Mouse (Mus musculus) limb, embryonic 13.5 days (tissue): ENCODE data around the gene Lin52. TPM values are rescaled to one million over a fixed set of nuclear protein-coding genes. Genes with fewer than 3 reads are reported as not detected.
A peak's percentile ranks its signal among the peaks of the same experiment; 100 is the strongest.
"Not testable (repeated sequence)": the region's sequence is repeated elsewhere in the genome, so short reads cannot be mapped to it uniquely, and the experiment has no call there.

ENCODE experiments used
- ATAC-seq: fragments of 200-750 bp; cut with Nextera tagmentation; 2 replicates; pipeline ENCODE4 v1.8.0; 2017; ENCODE audit warnings: low read depth, moderate number of reproducible peaks, moderate TSS enrichment; ENCODE audit not compliant: low FRiP score
- H3K27ac ChIP-seq: fragments of 300-500 bp; sonication (generic); 2 replicates; pipeline ENCODE4 v1.5.1; 2015; ENCODE audit warnings: inconsistent platforms, mild to moderate bottlenecking, moderate library complexity
- H3K27me3 ChIP-seq: fragments of 300-500 bp; sonication (generic); 2 replicates; pipeline ENCODE4 v1.6.1; 2015; ENCODE audit warnings: mild to moderate bottlenecking, inconsistent platforms
- H3K36me3 ChIP-seq: fragments of 300-500 bp; sonication (generic); 2 replicates; pipeline ENCODE4 v1.6.1; 2015; ENCODE audit warnings: inconsistent platforms, mild to moderate bottlenecking, moderate library complexity
- H3K4me1 ChIP-seq: fragments of 300-500 bp; sonication (generic); 2 replicates; pipeline ENCODE4 v1.6.1; 2015; ENCODE audit warnings: inconsistent platforms
- H3K4me2 ChIP-seq: fragments of 300-500 bp; sonication (generic); replicated peaks from 2 replicates; pipeline ENCODE4 v1.6.1; 2015; ENCODE audit warnings: inconsistent platforms, mild to moderate bottlenecking, moderate library complexity
- H3K4me3 ChIP-seq: fragments of 300-500 bp; sonication (generic); 2 replicates; pipeline ENCODE4 v1.5.1; 2015; ENCODE audit warnings: moderate library complexity, mild to moderate bottlenecking, inconsistent platforms
- H3K9ac ChIP-seq: fragments of 300-500 bp; sonication (generic); 2 replicates; pipeline ENCODE4 v1.6.1; 2015; ENCODE audit warnings: mild to moderate bottlenecking, inconsistent platforms
- H3K9me3 ChIP-seq: fragments of 300-500 bp; sonication (generic); 2 replicates; pipeline ENCODE4 v1.6.1; 2016; ENCODE audit warnings: inconsistent platforms
- WGBS: fragments of 180-500 bp; shearing (Covaris S2); methylation state at CpG from one replicate; pipeline ENCODE4 v1.1.7; 2015; 5-methylcytosine and 5-hydroxymethylcytosine counted together
- polyA plus RNA-seq: library from polyadenylated mRNA; unstranded; fragments of >200 nt; fragmentation: Nextera tagmentation; extraction: Ambion mirVana; gene quantifications from 2 replicates; pipeline ENCODE4 v1.2.1, GENCODE M21; 2015

Lin52 gene
- polyA plus RNA-seq, 1 experiment from 2014 or later, result 26.8 TPM

GRCm38 (mm10) chr12:84524147-84525050, 73.2 kb downstream of the Lin52 start:
- H3K4me3 ChIP-seq, result no peak overlapping the region
- no peaks in the 10 kb centered on the region for H3K27me3 ChIP-seq
- H3K9me3 ChIP-seq, result no peaks in the 10 kb centered on the region
- ATAC-seq, result peak; percentile 81; the same call in 1 of the 2 replicates
- H3K36me3 ChIP-seq, result peaks cover 6% of the 10 kb centered on the region; the same call in 1 of the 2 replicates
- H3K27ac ChIP-seq, result peak overlapping the region; percentile 81
- no peak overlapping the region for H3K9ac ChIP-seq
- WGBS, result 20% methylated on average over 11 of the region's 11 CpGs
- H3K4me2 ChIP-seq, result peak overlapping the region; percentile 36
- H3K4me1 ChIP-seq, result peaks cover 43% of the 10 kb centered on the region

DNA sequence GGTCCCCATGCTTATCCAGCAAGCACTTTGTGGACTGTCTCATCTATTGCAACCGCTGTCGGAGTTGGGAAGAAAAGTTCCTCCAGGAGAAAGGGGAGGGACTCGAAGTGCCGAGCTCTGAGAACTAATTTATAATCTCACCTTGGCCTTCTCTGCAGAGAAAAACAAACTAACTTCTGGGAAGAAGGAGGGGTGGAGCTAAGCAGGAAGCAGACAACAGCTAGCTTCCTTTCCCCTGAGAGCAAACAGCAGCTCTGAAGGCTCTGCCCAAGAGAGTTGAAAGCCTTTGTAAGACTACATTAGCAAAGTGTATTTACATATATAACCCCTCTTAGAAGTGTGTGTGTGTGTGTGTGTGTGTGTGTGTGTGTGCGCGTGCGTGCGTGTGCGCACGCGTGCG, 74.2 kb downstream of the Lin52 start:
- H3K9me3 ChIP-seq, result no peaks in the 10 kb centered on the region
- peaks cover 43% of the 10 kb centered on the region for H3K4me1 ChIP-seq
- H3K4me3 ChIP-seq, result no peak overlapping the region
- H3K9ac ChIP-seq, result no peak overlapping the region
- no peak for ATAC-seq
- peak overlapping the region; percentile 81 for H3K27ac ChIP-seq
- peaks cover 6% of the 10 kb centered on the region; the same call in 1 of the 2 replicates for H3K36me3 ChIP-seq
- no peak overlapping the region for H3K4me2 ChIP-seq
- no peaks in the 10 kb centered on the region for H3K27me3 ChIP-seq
- 82% methylated on average over 12 of the region's 12 CpGs for WGBS

DNA sequence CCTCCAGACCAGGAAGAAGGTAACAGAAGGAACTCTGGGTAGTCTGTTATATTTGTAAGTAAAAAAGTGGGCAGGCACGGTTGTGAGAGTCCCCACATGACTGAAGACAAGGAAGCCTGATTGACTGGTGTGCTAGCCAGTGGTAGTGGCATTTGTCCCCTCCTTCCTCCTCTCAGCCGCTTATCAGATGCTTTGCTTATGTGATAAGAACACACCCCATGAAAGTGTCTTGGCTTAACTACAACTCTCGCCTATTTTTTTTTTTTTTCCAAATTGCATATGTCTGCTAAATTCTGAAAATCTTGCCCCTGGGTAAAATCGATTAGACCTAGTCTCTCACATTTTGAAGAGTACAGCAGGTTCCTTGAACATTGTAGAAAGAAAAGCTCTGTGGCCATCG, 79.2 kb downstream of the Lin52 start:
- Histone ChIP-seq H3K27ac (no peak overlapping the region), H3K4me1 (peaks cover 25% of the 10 kb centered on the region), H3K9me3 (no peaks in the 10 kb centered on the region), H3K36me3 (peaks cover 15% of the 10 kb centered on the region), H3K4me2 (no peak overlapping the region), H3K9ac (no peak overlapping the region), H3K4me3 (no peak overlapping the region), H3K27me3 (no peaks in the 10 kb centered on the region)
- ATAC-seq, result no peak
- 82% methylated on average over 5 of the region's 5 CpGs for WGBS

- ATAC-seq, result no peak
- Histone ChIP-seq H3K36me3 (peaks cover 10% of the 10 kb centered on the region), H3K9ac (no peak overlapping the region), H3K4me1 (peaks cover 21% of the 10 kb centered on the region), H3K4me2 (no peak overlapping the region), H3K9me3 (no peaks in the 10 kb centered on the region), H3K27ac (peak overlapping the region; percentile 22; the same call in 1 of the 2 replicates), H3K4me3 (no peak overlapping the region), H3K27me3 (no peaks in the 10 kb centered on the region)
- 55% methylated on average over 13 of the region's 13 CpGs for WGBS
Measured at GRCm38 (mm10) chr12:84531906-84532829, 80.9 kb downstream of the Lin52 start.

DNA sequence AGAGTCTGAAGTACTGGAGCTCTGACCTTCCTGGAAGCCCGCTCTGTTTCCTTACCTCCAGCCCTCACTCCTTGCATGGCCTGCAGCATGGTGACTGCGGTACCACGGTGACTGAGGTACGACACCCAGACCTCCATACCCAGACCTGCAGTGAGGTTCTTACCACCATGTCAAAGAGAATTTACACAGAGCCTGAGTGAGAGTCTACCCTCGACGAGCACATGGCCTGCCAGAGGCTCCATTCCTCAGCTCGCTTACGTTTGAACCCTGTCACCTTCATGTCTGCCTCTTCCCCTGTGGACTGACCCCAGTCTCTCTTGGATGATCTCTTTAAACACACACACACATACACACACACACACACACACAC, 81.6 kb downstream of the Lin52 start:
- Histone ChIP-seq H3K9ac (no peak overlapping the region), H3K27ac (0 out of 2 replicates have a peak overlapping the region, but pooled peaks have one; percentile 22), H3K36me3 (peaks cover 10% of the 10 kb centered on the region), H3K4me3 (no peak overlapping the region), H3K4me2 (no peak overlapping the region), H3K4me1 (peaks cover 21% of the 10 kb centered on the region), H3K9me3 (no peaks in the 10 kb centered on the region), H3K27me3 (no peaks in the 10 kb centered on the region)
- ATAC-seq, result no peak
- 84% methylated on average over 8 of the region's 8 CpGs for WGBS

DNA sequence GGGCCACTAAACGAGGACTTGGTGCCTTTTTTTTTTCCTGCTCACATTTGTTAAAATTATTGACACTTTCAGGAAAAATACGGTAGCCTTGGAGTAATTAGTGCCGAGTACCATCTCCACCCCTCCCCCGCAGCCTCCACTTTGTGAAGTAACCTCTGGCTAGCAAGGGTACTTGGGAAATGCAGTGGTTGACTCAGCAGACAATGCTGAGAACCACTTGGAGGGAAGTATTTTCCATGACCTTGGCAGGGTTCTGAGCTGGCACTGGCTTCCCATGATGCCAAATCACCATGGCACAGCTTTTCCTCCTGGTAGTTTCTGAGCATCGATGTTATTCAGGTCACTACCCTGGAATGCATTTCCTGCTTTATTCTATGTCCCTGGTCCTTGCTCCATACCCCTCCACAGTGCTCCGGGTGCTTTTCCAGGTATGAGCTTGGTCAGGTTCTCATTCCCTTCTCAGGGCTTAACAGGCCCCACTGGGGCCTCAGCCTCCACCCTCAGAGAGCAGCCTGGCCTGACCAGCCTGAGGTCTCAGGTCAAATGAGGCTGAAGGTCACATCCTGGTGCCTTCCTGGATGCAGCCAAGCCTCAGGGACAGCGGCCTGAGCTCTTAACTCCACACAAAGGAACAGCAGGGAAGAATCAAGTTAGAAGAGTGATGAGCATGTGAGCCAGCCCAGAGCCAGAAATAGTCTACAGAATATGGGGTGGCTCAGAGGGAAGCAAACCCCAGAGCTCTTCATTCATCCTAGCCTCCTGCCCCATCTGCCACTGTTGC, 82.7 kb downstream of the Lin52 start:
- peaks cover 10% of the 10 kb centered on the region for H3K36me3 ChIP-seq
- no peaks in the 10 kb centered on the region for H3K9me3 ChIP-seq
- no peak overlapping the region for H3K4me2 ChIP-seq
- 76% methylated on average over 7 of the region's 7 CpGs for WGBS
- no peak overlapping the region for H3K27ac ChIP-seq
- no peak overlapping the region for H3K9ac ChIP-seq
- ATAC-seq, result no peak
- peaks cover 12% of the 10 kb centered on the region for H3K4me1 ChIP-seq
- no peak overlapping the region for H3K4me3 ChIP-seq
- H3K27me3 ChIP-seq, result no peaks in the 10 kb centered on the region

DNA sequence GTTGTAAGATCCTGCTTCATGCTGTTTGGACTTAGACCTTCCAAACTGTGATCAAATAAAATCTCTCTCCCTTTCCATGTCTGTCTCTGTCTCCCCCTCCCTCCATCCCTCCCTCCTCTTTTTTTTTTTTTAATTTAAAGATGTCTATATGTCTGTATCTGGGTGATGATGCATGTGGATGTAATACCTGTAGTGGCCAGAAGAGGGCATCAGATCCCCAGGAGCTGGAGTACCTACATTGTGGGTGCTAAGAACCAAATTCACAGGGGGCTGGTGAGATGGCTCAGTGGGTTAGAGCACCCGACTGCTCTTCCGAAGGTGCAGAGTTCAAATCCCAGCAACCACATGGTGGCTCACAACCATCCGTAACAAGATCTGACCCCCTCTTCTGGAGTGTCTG, 88.3 kb downstream of the Lin52 start:
- H3K9me3 ChIP-seq, ATAC-seq, H3K36me3 ChIP-seq, H3K4me2 ChIP-seq, H3K27me3 ChIP-seq, H3K4me1 ChIP-seq, H3K4me3 ChIP-seq, H3K9ac ChIP-seq, H3K27ac ChIP-seq: not testable (repeated sequence)
- WGBS, result 91% methylated on average over 3 of the region's 3 CpGs

DNA sequence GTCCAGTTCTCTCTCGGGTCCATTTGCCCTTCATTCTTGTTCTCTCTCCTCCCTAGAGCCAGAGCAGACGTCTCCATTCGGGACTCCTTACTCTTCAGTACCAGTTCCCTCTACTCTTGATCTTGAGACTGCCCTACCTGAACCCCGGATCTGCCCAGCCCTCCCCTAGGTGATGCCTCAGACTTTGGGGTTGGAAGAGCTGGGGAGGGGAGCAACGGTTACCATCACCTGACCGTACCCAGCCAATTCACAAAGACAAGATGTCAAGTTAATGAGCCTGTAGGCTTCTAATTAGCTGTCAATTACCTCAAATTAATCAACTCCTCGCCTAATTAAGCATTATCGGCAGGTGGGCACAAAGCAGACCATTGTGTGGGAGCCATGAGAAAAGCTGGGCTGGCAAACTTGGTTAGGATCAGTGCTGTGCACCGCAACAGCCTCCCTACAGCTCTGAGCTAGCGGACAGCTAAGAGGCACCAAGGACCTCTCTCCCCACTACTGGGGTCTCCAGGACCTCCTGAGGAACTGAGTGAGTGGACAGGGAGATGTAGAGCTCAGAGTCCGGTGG, 90.3 kb downstream of the Lin52 start:
- Histone ChIP-seq H3K27me3 (no peaks in the 10 kb centered on the region), H3K4me3 (no peak overlapping the region), H3K27ac (no peak overlapping the region), H3K9ac (no peak overlapping the region), H3K9me3 (no peaks in the 10 kb centered on the region), H3K36me3 (no peaks in the 10 kb centered on the region), H3K4me2 (no peak overlapping the region), H3K4me1 (no peaks in the 10 kb centered on the region)
- no peak for ATAC-seq
- 80% methylated on average over 11 of the region's 11 CpGs for WGBS

GRCm38 (mm10) chr12:84546028-84546427, 94.8 kb downstream of the Lin52 start:
- no peaks in the 10 kb centered on the region for H3K4me1 ChIP-seq
- 5% methylated on average over 12 of the region's 12 CpGs for WGBS
- no peak overlapping the region for H3K4me3 ChIP-seq
- no peak overlapping the region for H3K4me2 ChIP-seq
- H3K27me3 ChIP-seq, result no peaks in the 10 kb centered on the region
- 0 out of 2 replicates have a peak, but pooled peaks have one; percentile 57 for ATAC-seq
- H3K27ac ChIP-seq, result no peak overlapping the region
- H3K9ac ChIP-seq, result no peak overlapping the region
- H3K9me3 ChIP-seq, result no peaks in the 10 kb centered on the region
- H3K36me3 ChIP-seq, result no peaks in the 10 kb centered on the region

DNA sequence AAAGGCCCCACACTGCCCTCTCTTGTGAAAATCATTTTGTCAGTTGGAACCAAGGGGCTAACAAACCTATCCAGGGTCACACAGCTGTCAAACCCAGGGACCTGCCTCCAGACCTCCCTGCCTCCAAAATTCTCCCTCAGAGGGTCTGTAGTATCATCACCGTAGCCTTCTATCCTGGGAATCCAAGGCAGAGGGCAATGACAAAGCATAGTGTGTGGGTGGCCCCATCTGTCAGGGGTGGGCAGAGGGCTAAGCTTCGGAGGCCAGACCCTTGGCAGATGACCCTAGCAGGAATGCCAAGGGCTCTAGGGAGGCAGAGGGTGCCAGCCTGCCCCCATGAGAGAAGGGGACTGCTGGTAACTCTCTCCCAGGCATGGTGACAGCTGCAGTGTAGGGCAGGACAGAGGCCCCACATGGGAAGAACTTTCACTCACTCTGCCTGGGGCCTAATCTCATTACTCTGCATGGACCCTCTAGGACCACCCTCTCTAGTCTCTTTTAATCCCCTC, 95.4 kb downstream of the Lin52 start:
- 67% methylated on average over 2 of the region's 2 CpGs for WGBS
- Histone ChIP-seq H3K4me2 (no peak overlapping the region), H3K9me3 (no peaks in the 10 kb centered on the region), H3K27ac (no peak overlapping the region), H3K9ac (no peak overlapping the region), H3K4me3 (no peak overlapping the region), H3K27me3 (no peaks in the 10 kb centered on the region), H3K36me3 (no peaks in the 10 kb centered on the region), H3K4me1 (no peaks in the 10 kb centered on the region)
- ATAC-seq, result no peak; the same call in 1 of the 2 replicates

DNA sequence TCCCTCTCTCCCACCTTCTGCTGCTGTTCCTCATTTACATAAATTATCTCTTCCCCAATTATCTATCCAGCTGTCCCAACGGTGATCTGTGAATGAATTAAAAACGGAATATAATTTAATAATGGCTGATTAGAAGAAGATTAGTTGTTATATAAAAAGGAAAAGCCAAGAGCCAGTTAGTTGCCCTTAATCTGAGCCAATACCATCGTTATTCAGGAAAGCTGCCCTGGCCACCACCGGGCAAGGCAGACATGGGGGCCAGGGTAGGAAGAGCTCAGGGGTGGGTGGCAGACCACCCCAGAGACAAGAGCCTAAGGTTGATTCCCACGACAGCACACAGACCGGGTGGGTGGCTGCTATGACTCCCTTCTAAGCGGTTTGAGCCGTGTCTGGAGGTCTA, 97.0 kb downstream of the Lin52 start:
- WGBS, result 55% methylated on average over 8 of the region's 8 CpGs
- H3K4me1 ChIP-seq, result no peaks in the 10 kb centered on the region
- no peak overlapping the region for H3K27ac ChIP-seq
- H3K9me3 ChIP-seq, result no peaks in the 10 kb centered on the region
- no peak for ATAC-seq
- H3K36me3 ChIP-seq, result no peaks in the 10 kb centered on the region
- no peak overlapping the region for H3K4me2 ChIP-seq
- no peaks in the 10 kb centered on the region for H3K27me3 ChIP-seq
- no peak overlapping the region for H3K4me3 ChIP-seq
- H3K9ac ChIP-seq, result no peak overlapping the region
